Mouse (Mus musculus) limb, embryonic 15.5 days (tissue): ENCODE measurements around the gene Vps25. TPM values are rescaled to one million over a fixed set of nuclear protein-coding genes. Genes with fewer than 3 reads are reported as not detected.

Experiments
- ATAC-seq: fragments of 200-750 bp; cut with Nextera tagmentation; 2 replicates; pipeline ENCODE4 v1.8.0; 2017; ENCODE audit warnings: low read depth, moderate TSS enrichment; ENCODE audit not compliant: insufficient number of reproducible peaks, low FRiP score, low TSS enrichment
- H3K27ac ChIP-seq: fragments of 300-500 bp; sonication (generic); 2 replicates; pipeline ENCODE4 v1.5.1; 2015; ENCODE audit warnings: moderate library complexity, mild to moderate bottlenecking, inconsistent platforms
- H3K27me3 ChIP-seq: fragments of 300-500 bp; sonication (generic); 2 replicates; pipeline ENCODE4 v1.6.1; 2015; ENCODE audit warnings: inconsistent platforms
- H3K36me3 ChIP-seq: fragments of 300-500 bp; sonication (generic); 2 replicates; pipeline ENCODE4 v1.6.1; 2015; ENCODE audit warnings: inconsistent platforms
- H3K4me1 ChIP-seq: fragments of 300-500 bp; sonication (generic); 2 replicates; pipeline ENCODE4 v1.6.1; 2015; ENCODE audit warnings: inconsistent platforms
- H3K4me2 ChIP-seq: fragments of 300-500 bp; sonication (generic); 2 replicates; pipeline ENCODE4 v1.6.1; 2015; ENCODE audit warnings: mild to moderate bottlenecking, inconsistent platforms
- H3K4me3 ChIP-seq: fragments of 300-500 bp; sonication (generic); 2 replicates; pipeline ENCODE4 v1.5.1; 2015; ENCODE audit warnings: mild to moderate bottlenecking, inconsistent platforms
- H3K9ac ChIP-seq: fragments of 300-500 bp; sonication (generic); 2 replicates; pipeline ENCODE4 v1.6.1; 2015; ENCODE audit warnings: inconsistent platforms
- H3K9me3 ChIP-seq: fragments of 300-500 bp; sonication (generic); 2 replicates; pipeline ENCODE4 v1.6.1; 2016; ENCODE audit warnings: inconsistent platforms
- WGBS: fragments of 180-500 bp; shearing (Covaris S2); methylation state at CpG from one replicate; pipeline ENCODE4 v1.1.7; 2015; 5-methylcytosine and 5-hydroxymethylcytosine counted together
- polyA plus RNA-seq: library from polyadenylated mRNA; unstranded; fragments of >200 nt; fragmentation: Nextera tagmentation; extraction: Ambion mirVana; gene quantifications from 2 replicates; pipeline ENCODE4 v1.2.1, GENCODE M21; 2015

The Vps25 gene
- polyA plus RNA-seq, 1 experiment from 2014 or later, result 112 TPM

DNA sequence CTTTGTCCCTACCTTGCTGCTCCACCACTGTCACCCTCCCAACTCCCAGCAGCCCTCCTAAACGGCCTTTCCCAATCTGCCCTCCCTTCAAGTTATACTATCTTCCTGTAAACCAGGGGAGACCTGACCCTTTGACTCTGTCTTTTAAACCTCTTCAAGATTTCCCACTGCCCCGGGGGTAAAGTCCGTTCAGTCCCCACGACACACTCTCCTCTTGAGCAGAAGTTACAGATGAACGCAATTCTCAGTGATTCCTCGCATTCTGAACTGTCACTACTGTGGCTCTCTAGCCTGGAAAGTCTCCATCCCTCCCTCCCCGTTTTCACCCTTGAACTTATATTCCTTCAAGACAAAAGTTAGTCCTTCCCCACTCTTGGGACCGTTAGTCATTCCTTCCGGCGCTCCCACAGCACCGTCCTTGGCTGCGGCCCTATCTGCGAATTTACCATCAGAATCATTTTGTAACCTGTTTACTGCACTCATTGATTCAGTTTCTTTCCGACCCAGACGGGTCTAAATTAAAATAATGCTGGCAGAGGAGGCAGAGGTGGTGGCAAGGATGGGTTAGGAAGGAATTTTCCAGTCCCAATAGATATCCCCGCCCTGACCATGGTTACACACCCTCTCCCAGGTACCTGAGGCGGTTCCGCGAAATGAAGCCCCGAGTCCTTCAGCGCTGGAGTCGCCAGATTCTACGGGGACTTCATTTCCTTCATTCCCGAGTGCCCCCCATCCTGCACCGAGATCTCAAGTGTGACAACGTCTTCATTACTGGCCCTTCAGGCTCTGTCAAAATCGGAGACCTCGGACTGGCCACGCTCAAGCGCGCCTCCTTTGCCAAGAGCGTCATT lies 9.9 kb downstream of the Vps25 start:
- no peak for ATAC-seq
- Histone ChIP-seq H3K9me3 (no peaks in the 10 kb centered on the region), H3K4me2 (no peak overlapping the region), H3K9ac (no peak overlapping the region), H3K36me3 (0 out of 2 replicates have a peak, but pooled peaks cover 5% of the 10 kb centered on the region), H3K27ac (no peak overlapping the region), H3K4me3 (no peak overlapping the region), H3K4me1 (peaks cover 57% of the 10 kb centered on the region), H3K27me3 (peaks cover 50% of the 10 kb centered on the region)
- WGBS, result 12% methylated on average over 32 of the region's 32 CpGs

- H3K4me1 ChIP-seq, result peaks cover 52% of the 10 kb centered on the region
- no peaks in the 10 kb centered on the region for H3K9me3 ChIP-seq
- no peak overlapping the region for H3K27ac ChIP-seq
- no peak overlapping the region for H3K9ac ChIP-seq
- peaks cover 50% of the 10 kb centered on the region for H3K27me3 ChIP-seq
- H3K36me3 ChIP-seq, result 0 out of 2 replicates have a peak, but pooled peaks cover under 1% of the 10 kb centered on the region
- no peak for ATAC-seq
- 23% methylated on average over 3 of the region's 3 CpGs for WGBS
- H3K4me3 ChIP-seq, result no peak overlapping the region
- no peak overlapping the region for H3K4me2 ChIP-seq
These were observed 10.4 kb downstream of the Vps25 start for GRCm38 (mm10) chr11:101263989-101264280.

DNA sequence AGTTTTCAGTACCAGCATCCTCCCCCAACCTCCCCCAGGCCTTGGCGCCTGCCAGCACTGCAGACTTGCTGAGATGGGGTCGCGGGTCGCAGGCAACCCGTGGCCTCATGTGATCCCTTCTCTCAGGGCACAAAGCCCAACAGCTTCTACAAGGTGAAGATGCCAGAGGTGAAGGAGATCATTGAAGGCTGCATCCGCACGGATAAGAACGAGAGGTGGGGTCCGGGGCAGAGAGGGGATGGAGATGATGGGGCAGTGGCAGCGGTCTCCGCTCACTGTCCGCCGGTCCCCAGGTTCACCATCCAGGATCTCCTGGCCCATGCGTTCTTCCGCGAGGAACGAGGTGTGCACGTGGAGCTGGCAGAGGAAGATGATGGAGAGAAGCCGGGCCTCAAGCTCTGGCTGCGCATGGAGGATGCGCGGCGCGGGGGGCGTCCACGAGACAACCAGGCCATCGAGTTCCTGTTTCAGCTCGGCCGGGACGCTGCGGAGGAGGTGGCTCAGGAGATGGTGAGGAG lies 11.5 kb downstream of the Vps25 start:
- H3K4me1 ChIP-seq, result peaks cover 41% of the 10 kb centered on the region
- H3K36me3 ChIP-seq, result no peaks in the 10 kb centered on the region
- WGBS, result 6% methylated on average over 31 of the region's 31 CpGs
- ATAC-seq, result no peak
- no peak overlapping the region for H3K27ac ChIP-seq
- peak overlapping the region; percentile 31 for H3K4me3 ChIP-seq
- no peaks in the 10 kb centered on the region for H3K9me3 ChIP-seq
- H3K4me2 ChIP-seq, result peak overlapping the region; percentile 50
- H3K9ac ChIP-seq, result no peak overlapping the region
- H3K27me3 ChIP-seq, result peaks cover 50% of the 10 kb centered on the region

DNA sequence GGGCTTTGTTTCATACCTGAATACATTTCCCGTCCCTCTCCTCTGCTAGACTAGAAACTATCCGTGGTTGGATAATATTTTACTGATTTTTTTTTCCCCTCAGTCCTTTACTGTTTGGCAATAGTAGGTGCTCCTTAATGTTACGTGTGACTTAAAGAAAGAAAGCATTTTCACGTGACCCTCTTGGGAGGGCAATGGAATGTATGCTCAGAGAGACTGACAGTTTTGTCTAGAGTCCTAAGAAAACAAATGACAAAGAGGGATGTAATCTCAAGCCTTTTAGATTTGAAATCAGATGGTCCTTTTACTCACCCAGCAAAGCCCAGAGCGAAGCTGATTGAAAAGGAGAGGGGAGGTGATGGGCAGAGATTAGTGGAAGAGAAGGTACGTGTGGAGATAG lies 12.4 kb downstream of the Vps25 start:
- peaks cover 50% of the 10 kb centered on the region for H3K27me3 ChIP-seq
- H3K9ac ChIP-seq, result no peak overlapping the region
- no peaks in the 10 kb centered on the region for H3K36me3 ChIP-seq
- H3K27ac ChIP-seq, result no peak overlapping the region
- no peak overlapping the region for H3K4me2 ChIP-seq
- peaks cover 32% of the 10 kb centered on the region for H3K4me1 ChIP-seq
- 37% methylated on average over 6 of the region's 6 CpGs for WGBS
- no peaks in the 10 kb centered on the region for H3K9me3 ChIP-seq
- no peak overlapping the region for H3K4me3 ChIP-seq
- no peak for ATAC-seq

GRCm38 (mm10) chr11:101269577-101270116 lies 16.1 kb downstream of the Vps25 start:
- no peak overlapping the region for H3K4me3 ChIP-seq
- 22% methylated on average over 10 of the region's 10 CpGs for WGBS
- peaks cover 8% of the 10 kb centered on the region for H3K4me1 ChIP-seq
- no peak overlapping the region for H3K27ac ChIP-seq
- no peak overlapping the region for H3K4me2 ChIP-seq
- no peak overlapping the region for H3K9ac ChIP-seq
- ATAC-seq, result no peak
- peaks cover 25% of the 10 kb centered on the region for H3K27me3 ChIP-seq
- no peaks in the 10 kb centered on the region for H3K36me3 ChIP-seq
- no peaks in the 10 kb centered on the region for H3K9me3 ChIP-seq

- Histone ChIP-seq H3K27ac (no peak overlapping the region), H3K36me3 (peaks cover 12% of the 10 kb centered on the region; the same call in 1 of the 2 replicates), H3K4me1 (peaks cover 12% of the 10 kb centered on the region), H3K4me2 (no peak overlapping the region), H3K9me3 (no peaks in the 10 kb centered on the region), H3K27me3 (0 out of 2 replicates have a peak, but pooled peaks cover 3% of the 10 kb centered on the region), H3K9ac (no peak overlapping the region), H3K4me3 (no peak overlapping the region)
- 59% methylated on average over 3 of the region's 3 CpGs for WGBS
- ATAC-seq, result no peak
These were observed 18.9 kb downstream of the Vps25 start for GRCm38 (mm10) chr11:101272446-101272845.

GRCm38 (mm10) chr11:101275309-101275708 lies 21.8 kb downstream of the Vps25 start:
- ATAC-seq, result no peak
- H3K4me1 ChIP-seq, result peaks cover 29% of the 10 kb centered on the region
- H3K36me3 ChIP-seq, result peaks cover 12% of the 10 kb centered on the region; the same call in 1 of the 2 replicates
- H3K27ac ChIP-seq, result no peak overlapping the region
- peaks cover 5% of the 10 kb centered on the region; the same call in 1 of the 2 replicates for H3K27me3 ChIP-seq
- no peak overlapping the region for H3K9ac ChIP-seq
- no peak overlapping the region for H3K4me3 ChIP-seq
- H3K9me3 ChIP-seq, result no peaks in the 10 kb centered on the region
- 71% methylated on average over 4 of the region's 4 CpGs for WGBS
- H3K4me2 ChIP-seq, result no peak overlapping the region

GRCm38 (mm10) chr11:101276319-101277070 lies 23.0 kb downstream of the Vps25 start:
- H3K27me3 ChIP-seq, result peaks cover 5% of the 10 kb centered on the region; the same call in 1 of the 2 replicates
- peaks cover 12% of the 10 kb centered on the region; the same call in 1 of the 2 replicates for H3K36me3 ChIP-seq
- no peak overlapping the region for H3K4me2 ChIP-seq
- no peak overlapping the region for H3K4me3 ChIP-seq
- H3K9ac ChIP-seq, result no peak overlapping the region
- WGBS, result 39% methylated on average over 27 of the region's 27 CpGs
- no peak for ATAC-seq
- H3K4me1 ChIP-seq, result peaks cover 29% of the 10 kb centered on the region
- no peak overlapping the region for H3K27ac ChIP-seq
- H3K9me3 ChIP-seq, result no peaks in the 10 kb centered on the region

GRCm38 (mm10) chr11:101277381-101278222 lies 24.1 kb downstream of the Vps25 start:
- Histone ChIP-seq H3K4me2 (peak overlapping the region; percentile 68), H3K4me1 (peaks cover 29% of the 10 kb centered on the region), H3K9ac (0 out of 2 replicates have a peak overlapping the region, but pooled peaks have one; percentile 67), H3K27ac (no peak overlapping the region), H3K4me3 (peak overlapping the region; percentile 78), H3K27me3 (peaks cover 5% of the 10 kb centered on the region; the same call in 1 of the 2 replicates), H3K36me3 (peaks cover 12% of the 10 kb centered on the region; the same call in 1 of the 2 replicates), H3K9me3 (no peaks in the 10 kb centered on the region)
- ATAC-seq, result no peak
- WGBS, result 45% methylated on average over 12 of the region's 12 CpGs

- WGBS, result 8% methylated on average over 45 of the region's 45 CpGs
- Histone ChIP-seq H3K4me1 (peaks cover 29% of the 10 kb centered on the region), H3K27me3 (peaks cover 5% of the 10 kb centered on the region; the same call in 1 of the 2 replicates), H3K27ac (peak within 1 kb of the TSS; percentile 78; the same call in 1 of the 2 replicates), H3K9me3 (no peaks in the 10 kb centered on the region), H3K9ac (peak within 1 kb of the TSS; percentile 67), H3K4me2 (peak within 1 kb of the TSS; percentile 68), H3K36me3 (peaks cover 12% of the 10 kb centered on the region; the same call in 1 of the 2 replicates), H3K4me3 (peak within 1 kb of the TSS; percentile 78)
- ATAC-seq, result peak; percentile 91
These were observed 25.0 kb downstream of the Vps25 start, which contains the start of the genes Cntd1 and Coa3 for GRCm38 (mm10) chr11:101278223-101279192. Gene Cntd1 (plus strand): TSS chr11:101279012. Gene Coa3 (minus strand): TSS chr11:101279114.
